In genomic region chr7:101367901-101368852, GRCm38 (mm10) we compare ENCODE assay signal across 12 mouse cellular contexts. TPM values are rescaled to one million over a fixed set of nuclear protein-coding genes. Genes with fewer than 3 reads are reported as not detected.
DNase-seq lines count a peak whose midpoint lies in the region; ATAC-seq and TF ChIP-seq lines count a peak whose summit lies in the region.
"Had no signal": no experiment of that assay in that cellular context is flagged by ENCODE, and none has a peak within 500 bp of the region (broad histone marks: within the 10 kb centered on the region; RNA-seq: fewer than 3 reads in every experiment).

No protein-coding gene starts in this region.

- peak; percentile 70 for TF ChIP-seq CTCF in kidney, postnatal 0 days (IDR thresholded peaks at IDR 0.05; ENCODE audit: low read depth)

- WGBS in kidney, postnatal 0 days = 56% methylated on average over 11 of the region's 11 CpGs
- WGBS in kidney, embryonic 15.5 days = 55% methylated on average over 11 of the region's 11 CpGs
- 48% methylated on average over 11 of the region's 11 CpGs for WGBS in intestine, embryonic 16.5 days
- WGBS in limb, embryonic 10.5 days = 70% methylated on average over 11 of the region's 11 CpGs

- no peaks in the 10 kb centered on the region for H3K9me3 ChIP-seq in kidney, postnatal 0 days (replicated peaks; ENCODE audit: low read length)
- H3K9me3 ChIP-seq in kidney, embryonic 15.5 days (replicated peaks) = no peaks in the 10 kb centered on the region
- no peaks in the 10 kb centered on the region for H3K9me3 ChIP-seq in intestine, embryonic 16.5 days (ENCODE audit: control insufficient read depth, low read length)
- H3K9me3 ChIP-seq in limb, embryonic 10.5 days (replicated peaks) = no peaks in the 10 kb centered on the region

- peak; percentile 67 for DNase-seq in kidney, postnatal 0 days (ENCODE audit: low spot score)
- peak; percentile 62 for DNase-seq in 416B (ENCODE audit: low read depth)
- DNase-seq in B cell, adult 2 months = peak; percentile 27 to 43
- no peak for DNase-seq in cerebellum, adult 11-12 months
- no peak for DNase-seq in limb, embryonic 10.5 days (ENCODE audit: low spot score)
- DNase-seq: cerebellum, postnatal 14 days; gastrocnemius, postnatal 14 days; heart, postnatal 10 days; kidney, postnatal 10 days; right cerebral cortex, postnatal 25 days had no signal

- H3K9ac ChIP-seq in kidney, postnatal 0 days (ENCODE audit: low read depth, low read length) = no peak overlapping the region
- H3K9ac ChIP-seq in kidney, embryonic 15.5 days = no peak overlapping the region
- no peak overlapping the region for H3K9ac ChIP-seq in intestine, embryonic 16.5 days (ENCODE audit: low read depth, low read length)

- H3K27me3 ChIP-seq in kidney, postnatal 0 days (ENCODE audit: insufficient read depth, low read length) = no peaks in the 10 kb centered on the region
- H3K27me3 ChIP-seq in kidney, embryonic 15.5 days = no peaks in the 10 kb centered on the region
- no peaks in the 10 kb centered on the region for H3K27me3 ChIP-seq in intestine, embryonic 16.5 days (replicated peaks; ENCODE audit: control insufficient read depth, insufficient read depth, low read length)
- no peaks in the 10 kb centered on the region for H3K27me3 ChIP-seq in limb, embryonic 10.5 days (ENCODE audit: low read depth, poor library complexity, severe bottlenecking)

- H3K4me3 ChIP-seq in kidney, postnatal 0 days (replicated peaks; ENCODE audit: low read depth, low read length) = no peak overlapping the region
- H3K4me3 ChIP-seq in kidney, embryonic 15.5 days (replicated peaks) = no peak overlapping the region
- no peak overlapping the region for H3K4me3 ChIP-seq in intestine, embryonic 16.5 days (ENCODE audit: low read length)
- no peak overlapping the region for H3K4me3 ChIP-seq in limb, embryonic 10.5 days

- H3K4me2 ChIP-seq in kidney, postnatal 0 days (ENCODE audit: low read length) = no peak overlapping the region
- H3K4me2 ChIP-seq in kidney, embryonic 15.5 days = no peak overlapping the region
- H3K4me2 ChIP-seq in intestine, embryonic 16.5 days (ENCODE audit: low read depth, low read length) = no peak overlapping the region

- no peak for ATAC-seq in kidney, postnatal 0 days (replicated peaks; ENCODE audit: low FRiP score, low read depth)
- no peak for ATAC-seq in kidney, embryonic 15.5 days (replicated peaks; ENCODE audit: low FRiP score)
- ATAC-seq in intestine, embryonic 16.5 days = peak; percentile 21; the same call in 1 of the 2 replicates

- no peaks in the 10 kb centered on the region for H3K4me1 ChIP-seq in kidney, postnatal 0 days (replicated peaks; ENCODE audit: insufficient read depth, low read length)
- 0 out of 2 replicates have a peak, but pooled peaks cover 2% of the 10 kb centered on the region for H3K4me1 ChIP-seq in kidney, embryonic 15.5 days
- peaks cover 8% of the 10 kb centered on the region; the same call in 1 of the 2 replicates for H3K4me1 ChIP-seq in intestine, embryonic 16.5 days (ENCODE audit: control insufficient read depth, insufficient read depth, low read length)
- H3K4me1 ChIP-seq in limb, embryonic 10.5 days = 0 out of 2 replicates have a peak, but pooled peaks cover 7% of the 10 kb centered on the region

- no peaks in the 10 kb centered on the region for H3K36me3 ChIP-seq in kidney, postnatal 0 days (ENCODE audit: insufficient read depth, low read length)
- no peaks in the 10 kb centered on the region for H3K36me3 ChIP-seq in kidney, embryonic 15.5 days
- 0 out of 2 replicates have a peak, but pooled peaks cover 2% of the 10 kb centered on the region for H3K36me3 ChIP-seq in intestine, embryonic 16.5 days (ENCODE audit: control insufficient read depth, insufficient read depth, low read length)
- H3K36me3 ChIP-seq in limb, embryonic 10.5 days = no peaks in the 10 kb centered on the region

- H3K27ac ChIP-seq in kidney, postnatal 0 days = no peak overlapping the region
- no peak overlapping the region for H3K27ac ChIP-seq in kidney, embryonic 15.5 days
- H3K27ac ChIP-seq in intestine, embryonic 16.5 days (ENCODE audit: low read length) = 0 out of 2 replicates have a peak overlapping the region, but pooled peaks have one; percentile 26
- no peak overlapping the region for H3K27ac ChIP-seq in limb, embryonic 10.5 days

RNA-seq across cellular contexts. Expression of gene Arap1, which starts 20.3 kb away (rescaled TPM):
- polyA plus RNA-seq in kidney, postnatal 0 days (2015; fragmentation: Nextera tagmentation; extraction: Ambion mirVana) = 65.8 and 70.4 TPM in 2 replicates
- polyA plus RNA-seq in kidney, embryonic 15.5 days (2015; fragmentation: Nextera tagmentation; extraction: Ambion mirVana) = 78.9 and 97.1 TPM in 2 replicates
- 60.9 and 61.8 TPM in 2 replicates for polyA plus RNA-seq in intestine, embryonic 16.5 days (2015; fragmentation: Nextera tagmentation; extraction: Ambion mirVana)
- 13.1 and 20.5 TPM in 2 replicates for polyA plus RNA-seq in limb, embryonic 10.5 days (2016; fragmentation: Nextera tagmentation; extraction: Ambion mirVana)

RNA-seq across cellular contexts. Expression of gene Gm45837, which starts 42.5 kb away (rescaled TPM):
- polyA plus RNA-seq in kidney, postnatal 0 days (2015; fragmentation: Nextera tagmentation; extraction: Ambion mirVana) = 4.5 and 5.3 TPM in 2 replicates
- polyA plus RNA-seq in kidney, embryonic 15.5 days (2015; fragmentation: Nextera tagmentation; extraction: Ambion mirVana) = 0.14 and 0.21 TPM in 2 replicates
- polyA plus RNA-seq in intestine, embryonic 16.5 days (2015; fragmentation: Nextera tagmentation; extraction: Ambion mirVana) = not detected in 2 replicates
- polyA plus RNA-seq in limb, embryonic 10.5 days (2016; fragmentation: Nextera tagmentation; extraction: Ambion mirVana) = 0.06 TPM in 1 of 2 replicates, not detected in the other

RNA-seq across cellular contexts. Expression of gene Stard10, which starts 51.3 kb away (rescaled TPM):
- 74.1 and 74.6 TPM in 2 replicates for polyA plus RNA-seq in kidney, postnatal 0 days (2015; fragmentation: Nextera tagmentation; extraction: Ambion mirVana)
- polyA plus RNA-seq in kidney, embryonic 15.5 days (2015; fragmentation: Nextera tagmentation; extraction: Ambion mirVana) = 55.4 and 58.5 TPM in 2 replicates
- 101 and 106 TPM in 2 replicates for polyA plus RNA-seq in intestine, embryonic 16.5 days (2015; fragmentation: Nextera tagmentation; extraction: Ambion mirVana)
- polyA plus RNA-seq in limb, embryonic 10.5 days (2016; fragmentation: Nextera tagmentation; extraction: Ambion mirVana) = 10.1 and 11.7 TPM in 2 replicates

RNA-seq across cellular contexts. Expression of gene Pde2a, which starts 53.3 kb away (rescaled TPM):
- polyA plus RNA-seq in kidney, postnatal 0 days (2015; fragmentation: Nextera tagmentation; extraction: Ambion mirVana) = 21.0 and 22.1 TPM in 2 replicates
- 37.3 and 39.5 TPM in 2 replicates for polyA plus RNA-seq in kidney, embryonic 15.5 days (2015; fragmentation: Nextera tagmentation; extraction: Ambion mirVana)
- 23.0 and 23.5 TPM in 2 replicates for polyA plus RNA-seq in intestine, embryonic 16.5 days (2015; fragmentation: Nextera tagmentation; extraction: Ambion mirVana)
- polyA plus RNA-seq in limb, embryonic 10.5 days (2016; fragmentation: Nextera tagmentation; extraction: Ambion mirVana) = 9.2 and 9.3 TPM in 2 replicates

Comparison
In these comparisons a context has a peak if more than half of its experiments do, and no peak if none do; other contexts are left out.
1. DNase-seq: peak in kidney, postnatal 0 days (single experiment), 416B (single experiment) and B cell, adult 2 months (2 of 2); none in cerebellum, adult 11-12 months (single experiment) and limb, embryonic 10.5 days (single experiment).